Mouse (Mus musculus): ENCODE measurements around the gene Mid1.

The Mid1 gene

GRCm38 (mm10) chrX:169685131-169685530 is at the start of gene Mid1:
Gene Mid1 (plus strand): TSS chrX:169685199.
- DNase-seq (ENCODE audit: low read depth) = no peak

- DNase-seq (ENCODE audit: low read depth) = no peak
Observed at GRCm38 (mm10) chrX:169673056-169673455, 11.9 kb upstream of the Mid1 start.

GRCm38 (mm10) chrX:169676313-169676712 is 8.7 kb upstream of the Mid1 start:
- no peak for DNase-seq (ENCODE audit: low read depth)

- no peak for DNase-seq (ENCODE audit: low read depth)
Observed at GRCm38 (mm10) chrX:169685731-169686130, 732 bp downstream of the Mid1 start.

- DNase-seq (ENCODE audit: low read depth) = no peak
Observed at GRCm38 (mm10) chrX:169691217-169691616, 6.2 kb downstream of the Mid1 start.

GRCm38 (mm10) chrX:169691675-169692074 is 6.7 kb downstream of the Mid1 start:
- no peak for DNase-seq (ENCODE audit: low read depth)

- no peak for DNase-seq (ENCODE audit: low read depth)
Observed at GRCm38 (mm10) chrX:169692225-169692909, 7.4 kb downstream of the Mid1 start.

- DNase-seq (ENCODE audit: low read depth) = no peak
Observed at GRCm38 (mm10) chrX:169704016-169704602, 19.1 kb downstream of the Mid1 start.

GRCm38 (mm10) chrX:169723511-169723910 is 38.5 kb downstream of the Mid1 start:
- DNase-seq (ENCODE audit: low read depth) = no peak

GRCm38 (mm10) chrX:169735387-169735969 is 50.5 kb downstream of the Mid1 start:
- no peak for DNase-seq (ENCODE audit: low read depth)

- DNase-seq (ENCODE audit: low read depth) = no peak
Observed at GRCm38 (mm10) chrX:169758001-169758400, 73.0 kb downstream of the Mid1 start.

GRCm38 (mm10) chrX:169779535-169779934 is 94.5 kb downstream of the Mid1 start, which contains the start of gene 4933400A11Rik:
Gene 4933400A11Rik (minus strand): TSS chrX:169779635.
- DNase-seq (ENCODE audit: low read depth) = no peak

- no peak for DNase-seq (ENCODE audit: low read depth)
Observed at GRCm38 (mm10) chrX:169789702-169790101, 104.7 kb downstream of the Mid1 start.

GRCm38 (mm10) chrX:169792879-169793278 is 107.9 kb downstream of the Mid1 start:
- DNase-seq (ENCODE audit: low read depth) = no peak

- DNase-seq (ENCODE audit: low read depth) = no peak
Observed at GRCm38 (mm10) chrX:169794421-169794820, 109.4 kb downstream of the Mid1 start.

- no peak for DNase-seq (ENCODE audit: low read depth)
Observed at GRCm38 (mm10) chrX:169794831-169795311, 109.9 kb downstream of the Mid1 start.

GRCm38 (mm10) chrX:169797148-169797547 is 112.1 kb downstream of the Mid1 start:
- no peak for DNase-seq (ENCODE audit: low read depth)

- DNase-seq (ENCODE audit: low read depth) = no peak
Observed at GRCm38 (mm10) chrX:169798987-169799680, 114.1 kb downstream of the Mid1 start.

GRCm38 (mm10) chrX:169800238-169800637 is 115.2 kb downstream of the Mid1 start:
- no peak for DNase-seq (ENCODE audit: low read depth)

GRCm38 (mm10) chrX:169805791-169806190 is 120.8 kb downstream of the Mid1 start:
- DNase-seq (ENCODE audit: low read depth) = no peak

- no peak for DNase-seq (ENCODE audit: low read depth)
Observed at GRCm38 (mm10) chrX:169807744-169808143, 122.7 kb downstream of the Mid1 start.

GRCm38 (mm10) chrX:169811318-169811717 is 126.3 kb downstream of the Mid1 start:
- no peak for DNase-seq (ENCODE audit: low read depth)

- DNase-seq (ENCODE audit: low read depth) = no peak
Observed at GRCm38 (mm10) chrX:169811783-169812182, 126.8 kb downstream of the Mid1 start.

Measured in c-Kit-positive CD71-positive TER-119-negative erythroid progenitor cells, embryonic 14.5 days (primary cell).